In the genomic region with DNA sequence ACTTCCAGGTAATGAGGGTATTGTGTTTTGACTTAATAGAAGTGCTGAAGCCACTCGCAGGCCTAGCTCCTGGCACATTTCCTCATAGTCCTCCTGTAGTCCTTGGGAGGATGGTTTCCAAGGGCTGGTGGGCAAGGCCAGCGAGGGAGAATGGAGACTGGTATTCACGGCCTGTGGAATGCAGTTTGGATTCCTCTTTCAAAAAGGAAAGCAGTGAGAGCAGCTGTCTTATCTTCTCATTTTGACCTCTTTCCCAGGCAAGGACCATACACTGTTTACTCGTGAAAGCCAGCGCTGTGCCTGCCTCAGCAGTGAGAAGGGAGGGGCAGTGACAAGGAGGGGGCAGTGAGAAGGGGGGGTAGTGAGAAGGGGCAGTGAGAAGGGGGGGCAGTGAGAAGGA, we compare ENCODE assay signal across 11 mouse cellular contexts. TPM values are rescaled to one million over a fixed set of nuclear protein-coding genes. Genes with fewer than 3 reads are reported as not detected.
DNase-seq lines count a peak whose midpoint lies in the region; ATAC-seq and TF ChIP-seq lines count a peak whose summit lies in the region.
"Had no signal": no experiment of that assay in that cellular context is flagged by ENCODE, and none has a peak within 500 bp of the region (broad histone marks: within the 10 kb centered on the region; RNA-seq: fewer than 3 reads in every experiment).

No protein-coding gene starts in this region.

- H3K9ac ChIP-seq in heart, adult 2 months (ENCODE audit: low read depth, low read length) = no peak overlapping the region
- no peak overlapping the region for H3K9ac ChIP-seq in liver, embryonic 13.5 days
- H3K9ac ChIP-seq in forebrain, postnatal 0 days = no peak overlapping the region

- no peaks in the 10 kb centered on the region for H3K79me2 ChIP-seq in heart, adult 2 months (replicated peaks; ENCODE audit: control insufficient read depth, insufficient read depth, low read length)

- TF ChIP-seq EP300 in heart, adult 2 months (IDR thresholded peaks at IDR 0.05; ENCODE audit: insufficient read depth, low read depth, low read length) = no peak

- no peaks in the 10 kb centered on the region for H3K9me3 ChIP-seq in liver, embryonic 13.5 days (replicated peaks)
- H3K9me3 ChIP-seq in forebrain, postnatal 0 days (ENCODE audit: low read length) = no peaks in the 10 kb centered on the region

- intact Hi-C loops in left cerebral cortex, adult 2 months (cut with DNase I) = no loop called here
- intact Hi-C loops in left cerebral cortex, postnatal 25 days (cut with DNase I) = no loop called here
- intact Hi-C loops in heart, adult 2 months (cut with DNase I) = no loop called here

- 13% methylated on average over 5 of the region's 5 CpGs for WGBS in heart, adult 2 months
- 51% methylated on average over 5 of the region's 5 CpGs for whole genome bisulfite sequencing in liver, embryonic 13.5 days (ENCODE audit: insufficient replicate concordance)
- WGBS in forebrain, postnatal 0 days = 37% methylated on average over 5 of the region's 5 CpGs
- 55% methylated on average over 5 of the region's 5 CpGs for WGBS in kidney, adult 2 months

- DNase-seq in left cerebral cortex, adult 2 months (ENCODE audit: extremely low spot score in 1 of 2, low spot score in 2 of 2) = no peak
- DNase-seq in left cerebral cortex, postnatal 25 days (ENCODE audit: low spot score in 2 of 2) = no peak
- DNase-seq in adrenal gland, postnatal 10 days = peak; percentile 34
- DNase-seq in heart, adult 2 months = peak in 1 of 2 experiments; percentile 24
- DNase-seq in liver, embryonic 13.5 days = no peak
- DNase-seq in cerebellum, postnatal 25 days = no peak
- DNase-seq in forebrain, postnatal 0 days = no peak
- no peak for DNase-seq in kidney, adult 2 months
- DNase-seq: cerebellum, adult 2 months; gastrocnemius, postnatal 10 days had no signal

- H3K36me3 ChIP-seq in heart, adult 2 months (ENCODE audit: control insufficient read depth, insufficient read depth, low read length) = peaks cover 6% of the 10 kb centered on the region
- peaks cover 5% of the 10 kb centered on the region; the same call in 1 of the 2 replicates for H3K36me3 ChIP-seq in liver, embryonic 13.5 days
- no peaks in the 10 kb centered on the region for H3K36me3 ChIP-seq in forebrain, postnatal 0 days (ENCODE audit: insufficient read depth)
- no peaks in the 10 kb centered on the region for H3K36me3 ChIP-seq in kidney, adult 2 months (ENCODE audit: control insufficient read depth, insufficient read depth, low read length)

- no peak overlapping the region for H3K4me2 ChIP-seq in liver, embryonic 13.5 days
- H3K4me2 ChIP-seq in forebrain, postnatal 0 days (ENCODE audit: low read depth) = no peak overlapping the region

- ATAC-seq in liver, embryonic 13.5 days (ENCODE audit: low read depth) = 0 out of 2 replicates have a peak, but pooled peaks have one; percentile 41
- ATAC-seq in forebrain, postnatal 0 days = no peak; the same call in 1 of the 2 replicates

- H3K27me3 ChIP-seq in heart, adult 2 months (ENCODE audit: control insufficient read depth, insufficient read depth, low read length) = no peaks in the 10 kb centered on the region
- no peaks in the 10 kb centered on the region for H3K27me3 ChIP-seq in liver, embryonic 13.5 days
- H3K27me3 ChIP-seq in forebrain, postnatal 0 days (ENCODE audit: insufficient read depth, low read length) = no peaks in the 10 kb centered on the region
- H3K27me3 ChIP-seq in kidney, adult 2 months (replicated peaks; ENCODE audit: control insufficient read depth, insufficient read depth, low read length) = no peaks in the 10 kb centered on the region

- no peak for TF ChIP-seq CTCF in left cerebral cortex, adult 2 months (IDR thresholded peaks at IDR 0.05)
- TF ChIP-seq CTCF in heart, adult 2 months (IDR thresholded peaks at IDR 0.05) = no peak
- TF ChIP-seq CTCF in forebrain, postnatal 0 days (IDR thresholded peaks at IDR 0.05; ENCODE audit: low read depth) = no peak
- TF ChIP-seq CTCF in kidney, adult 2 months (conservative IDR thresholded peaks at IDR 0.05; ENCODE audit: insufficient read depth, insufficient read length, low read depth, low read length) = no peak

- H3K4me1 ChIP-seq in heart, adult 2 months (ENCODE audit: control insufficient read depth, insufficient read depth, low read length) = peaks cover 10% of the 10 kb centered on the region
- peaks cover 48% of the 10 kb centered on the region for H3K4me1 ChIP-seq in liver, embryonic 13.5 days (replicated peaks)
- peaks cover 8% of the 10 kb centered on the region; the same call in 1 of the 2 replicates for H3K4me1 ChIP-seq in forebrain, postnatal 0 days (ENCODE audit: insufficient read depth)
- 0 out of 2 replicates have a peak, but pooled peaks cover 3% of the 10 kb centered on the region for H3K4me1 ChIP-seq in kidney, adult 2 months (ENCODE audit: control insufficient read depth, insufficient read depth, low read length)

- no peak for TF ChIP-seq POLR2A in heart, adult 2 months (IDR thresholded peaks at IDR 0.05; ENCODE audit: insufficient read depth, low read depth, low read length)
- TF ChIP-seq POLR2A in kidney, adult 2 months (IDR thresholded peaks at IDR 0.05; ENCODE audit: low read depth, low read length) = no peak

- H3K27ac ChIP-seq in left cerebral cortex, adult 2 months = 0 out of 2 replicates have a peak overlapping the region, but pooled peaks have one; percentile 17
- peak overlapping the region; percentile 24 for H3K27ac ChIP-seq in heart, adult 2 months
- 0 out of 2 replicates have a peak overlapping the region, but pooled peaks have one; percentile 21 for H3K27ac ChIP-seq in liver, embryonic 13.5 days
- no peak overlapping the region for H3K27ac ChIP-seq in forebrain, postnatal 0 days (ENCODE audit: low read depth, low read length)
- no peak overlapping the region for H3K27ac ChIP-seq in kidney, adult 2 months (ENCODE audit: insufficient read depth, low read depth, low read length)

- no peak overlapping the region for H3K4me3 ChIP-seq in left cerebral cortex, adult 2 months
- no peak overlapping the region for H3K4me3 ChIP-seq in heart, adult 2 months
- no peak overlapping the region for H3K4me3 ChIP-seq in liver, embryonic 13.5 days (replicated peaks)
- H3K4me3 ChIP-seq in forebrain, postnatal 0 days (ENCODE audit: low read depth, low read length) = no peak overlapping the region
- no peak overlapping the region for H3K4me3 ChIP-seq in kidney, adult 2 months (ENCODE audit: insufficient read depth, low read depth, low read length)
- H3K4me3 ChIP-seq: erythroblast, embryonic 14.5 days had no signal

RNA-seq across cellular contexts. Expression of gene Serinc5, which starts 42.4 kb away (rescaled TPM):
- total RNA-seq in left cerebral cortex, adult 2 months (2021) = 10 to 100 TPM; 62.3 to 62.4 TPM
- 10 to 100 TPM; 56.3 to 71.3 TPM for total RNA-seq in left cerebral cortex, postnatal 25 days (2021)
- total RNA-seq in adrenal gland, postnatal 10 days (2021) = 10 to 100 TPM; 47.6 to 50.4 TPM
- total RNA-seq in heart, adult 2 months (2021) = 10 to 100 TPM; 12.0 to 12.4 TPM
- polyA plus RNA-seq in heart, adult 2 months (2012; rRNA removed) = 10.3 and 15.3 TPM in 2 replicates
- polyA plus RNA-seq in liver, embryonic 13.5 days (2015; fragmentation: Nextera tagmentation; extraction: Ambion mirVana) = 14.7 and 20.2 TPM in 2 replicates
- 31.1 and 41.7 TPM in 2 replicates for total RNA-seq in forebrain, postnatal 0 days (2014; rRNA removed)
- polyA plus RNA-seq in forebrain, postnatal 0 days (2015; fragmentation: Nextera tagmentation; extraction: Ambion mirVana) = 9.0 and 11.5 TPM in 2 replicates
- 10.4 and 11.1 TPM in 2 replicates for polyA plus RNA-seq in kidney, adult 2 months (2012; rRNA removed)

Comparison
In these comparisons a context has a peak if more than half of its experiments do, and no peak if none do; other contexts are left out.
1. H3K27ac ChIP-seq: peak in left cerebral cortex, adult 2 months (single experiment), heart, adult 2 months (single experiment) and liver, embryonic 13.5 days (single experiment); none in forebrain, postnatal 0 days (single experiment) and kidney, adult 2 months (single experiment).